Mouse (Mus musculus): Measurements from ENCODE around the gene Cdt1. TPM values are rescaled to one million over a fixed set of nuclear protein-coding genes. Genes with fewer than 3 reads are reported as not detected.

The Cdt1 gene
- polyA plus RNA-seq, 1 experiment from 2014 or later: 7.0 TPM

DNA sequence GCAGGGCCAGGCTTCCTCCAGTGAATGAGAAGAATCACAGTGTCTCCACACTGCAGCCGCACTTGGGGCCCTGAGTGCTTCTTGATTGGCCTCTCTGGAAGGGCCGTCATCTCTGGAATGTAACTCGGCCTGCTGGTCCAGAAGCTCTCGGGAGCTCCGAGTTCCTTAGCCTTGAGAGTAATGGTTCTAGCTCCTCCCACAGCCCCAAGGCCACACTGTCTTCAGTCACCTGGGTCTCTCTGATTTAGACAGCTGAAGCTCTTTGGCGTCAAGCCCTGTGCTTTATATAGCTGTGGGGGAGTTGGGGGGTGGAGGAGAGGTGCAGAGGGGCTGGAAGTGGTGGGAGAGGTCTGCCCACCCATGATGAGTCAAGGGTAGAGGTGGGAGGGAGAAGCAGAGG, 30.8 kb upstream of the Cdt1 start:
- no peak for ATAC-seq (replicated peaks)
- Histone ChIP-seq H3K36me3 (replicated peaks) (no peaks in the 10 kb centered on the region), H3K27me3 (replicated peaks) (no peaks in the 10 kb centered on the region), H3K4me1 (no peaks in the 10 kb centered on the region), H3K9ac (no peak overlapping the region), H3K4me2 (no peak overlapping the region), H3K9me3 (no peaks in the 10 kb centered on the region), H3K27ac (no peak overlapping the region), H3K4me3 (no peak overlapping the region)
- WGBS: 76% methylated on average over 6 of the region's 6 CpGs

- H3K9ac ChIP-seq: no peak overlapping the region
- no peaks in the 10 kb centered on the region for H3K4me1 ChIP-seq
- H3K4me2 ChIP-seq: no peak overlapping the region
- no peaks in the 10 kb centered on the region for H3K27me3 ChIP-seq (replicated peaks)
- no peak overlapping the region for H3K4me3 ChIP-seq
- ATAC-seq (replicated peaks): no peak
- 88% methylated on average over 2 of the region's 2 CpGs for WGBS
- H3K27ac ChIP-seq: no peak overlapping the region
- H3K36me3 ChIP-seq (replicated peaks): no peaks in the 10 kb centered on the region
- H3K9me3 ChIP-seq: no peaks in the 10 kb centered on the region
These were observed 30.0 kb upstream of the Cdt1 start for GRCm38 (mm10) chr8:122537812-122538211.

DNA sequence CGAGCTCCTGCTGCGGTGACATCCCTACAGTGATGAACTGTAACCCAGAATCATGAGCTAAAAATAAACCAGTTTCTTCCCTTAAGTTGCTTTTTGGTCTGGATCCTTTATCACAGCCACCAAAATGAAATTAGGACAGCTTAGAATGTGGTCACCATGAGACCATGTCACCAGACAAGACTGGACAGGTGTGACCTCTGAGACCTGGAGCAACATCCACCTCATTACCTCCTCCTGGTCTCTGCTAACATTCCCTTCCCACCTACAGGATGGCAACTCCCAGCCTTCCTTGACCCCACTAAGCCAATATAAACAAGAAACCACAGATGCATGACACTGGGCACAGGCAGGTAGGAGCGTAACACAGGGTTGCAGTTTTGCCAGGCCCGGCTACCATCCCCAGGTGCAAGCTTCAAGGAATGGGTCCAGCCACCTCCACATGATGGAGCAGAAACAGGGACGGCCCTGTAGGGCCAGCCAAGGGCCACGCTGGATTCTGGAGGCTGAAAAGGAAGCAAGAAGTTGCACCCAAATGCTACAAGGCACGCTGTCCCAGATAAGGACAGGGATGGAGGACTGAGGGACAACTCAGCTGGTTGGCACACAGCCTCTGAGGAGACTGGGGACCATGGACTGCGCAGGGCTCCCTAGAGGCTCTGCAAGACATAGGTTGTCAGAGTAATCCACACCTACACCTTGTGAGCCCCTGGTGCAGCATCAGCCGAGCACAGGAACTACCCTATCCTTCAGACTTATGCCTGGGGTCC, 29.3 kb upstream of the Cdt1 start:
- H3K9me3 ChIP-seq: no peaks in the 10 kb centered on the region
- H3K4me2 ChIP-seq: no peak overlapping the region
- H3K9ac ChIP-seq: no peak overlapping the region
- H3K4me1 ChIP-seq: no peaks in the 10 kb centered on the region
- 89% methylated on average over 9 of the region's 9 CpGs for WGBS
- H3K4me3 ChIP-seq: no peak overlapping the region
- H3K27ac ChIP-seq: no peak overlapping the region
- no peaks in the 10 kb centered on the region for H3K27me3 ChIP-seq (replicated peaks)
- ATAC-seq (replicated peaks): no peak
- no peaks in the 10 kb centered on the region for H3K36me3 ChIP-seq (replicated peaks)

DNA sequence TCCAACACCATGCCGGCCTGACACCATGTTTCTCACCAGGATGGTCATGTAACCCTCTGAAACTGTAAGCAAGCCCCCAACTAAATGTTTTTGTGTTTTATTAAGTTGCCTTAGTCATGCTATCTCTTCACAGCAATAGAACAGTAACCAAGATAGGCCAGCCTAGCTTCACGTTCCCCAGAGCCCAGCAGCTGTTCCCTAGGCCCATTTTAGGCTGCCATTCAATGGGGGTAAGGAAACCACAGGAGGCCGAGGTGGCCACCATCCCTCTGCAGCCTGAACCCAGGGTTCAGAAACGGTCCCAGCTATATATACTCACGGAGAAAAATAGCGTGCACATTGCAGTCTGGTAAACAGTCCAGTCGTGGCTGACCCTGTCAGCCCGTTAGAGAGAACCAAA, 23.7 kb upstream of the Cdt1 start:
- ATAC-seq (replicated peaks): no peak
- Histone ChIP-seq H3K4me1 (no peaks in the 10 kb centered on the region), H3K36me3 (replicated peaks) (no peaks in the 10 kb centered on the region), H3K9me3 (no peaks in the 10 kb centered on the region), H3K27ac (no peak overlapping the region), H3K9ac (no peak overlapping the region), H3K4me3 (no peak overlapping the region), H3K4me2 (no peak overlapping the region), H3K27me3 (replicated peaks) (peaks cover 5% of the 10 kb centered on the region; the same call in 1 of the 2 replicates)
- WGBS: 90% methylated on average over 8 of the region's 8 CpGs

GRCm38 (mm10) chr8:122546066-122546755, 21.6 kb upstream of the Cdt1 start:
- 86% methylated on average over 7 of the region's 7 CpGs for WGBS
- peaks cover 24% of the 10 kb centered on the region for H3K27me3 ChIP-seq (replicated peaks)
- no peak for ATAC-seq (replicated peaks)
- no peak overlapping the region for H3K4me3 ChIP-seq
- no peak overlapping the region for H3K4me2 ChIP-seq
- H3K36me3 ChIP-seq (replicated peaks): no peaks in the 10 kb centered on the region
- H3K4me1 ChIP-seq: peaks cover 13% of the 10 kb centered on the region
- H3K9ac ChIP-seq: no peak overlapping the region
- no peaks in the 10 kb centered on the region for H3K9me3 ChIP-seq
- H3K27ac ChIP-seq: no peak overlapping the region

DNA sequence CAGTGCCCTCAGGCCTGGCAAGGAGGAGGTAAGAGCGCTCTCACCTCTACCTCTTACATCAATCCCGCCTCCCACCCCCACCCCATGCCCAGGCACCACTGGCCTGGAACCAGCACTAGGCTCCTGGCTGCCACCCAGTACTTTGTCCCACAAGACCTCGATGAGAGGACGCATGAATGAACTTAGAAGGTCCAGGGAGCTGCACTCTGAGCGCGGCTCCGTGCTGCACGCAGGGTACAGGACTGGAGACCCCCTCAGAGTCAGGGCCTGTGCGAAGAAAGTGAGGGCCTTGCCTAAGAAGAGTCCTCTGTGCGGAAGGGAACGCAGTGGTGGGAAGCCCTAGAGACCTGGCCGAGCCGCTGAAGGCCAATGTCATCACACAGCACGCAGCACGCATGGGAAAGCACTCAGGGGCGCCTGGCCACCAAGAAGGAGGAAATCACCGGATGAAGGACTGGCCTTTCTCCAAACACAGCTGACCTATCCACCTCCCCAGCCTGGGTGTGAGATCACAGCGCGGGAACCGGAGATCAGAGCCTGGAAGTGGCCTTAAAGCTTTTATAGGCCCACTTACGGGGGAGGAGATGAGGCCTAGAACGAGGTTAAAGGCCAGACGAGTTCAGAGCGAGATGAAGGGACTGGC, 20.9 kb upstream of the Cdt1 start:
- Histone ChIP-seq H3K27me3 (replicated peaks) (peaks cover 32% of the 10 kb centered on the region), H3K27ac (no peak overlapping the region), H3K4me2 (no peak overlapping the region), H3K9ac (no peak overlapping the region), H3K4me3 (no peak overlapping the region), H3K4me1 (peaks cover 14% of the 10 kb centered on the region), H3K36me3 (replicated peaks) (no peaks in the 10 kb centered on the region), H3K9me3 (no peaks in the 10 kb centered on the region)
- no peak for ATAC-seq (replicated peaks)
- WGBS: 69% methylated on average over 24 of the region's 24 CpGs

DNA sequence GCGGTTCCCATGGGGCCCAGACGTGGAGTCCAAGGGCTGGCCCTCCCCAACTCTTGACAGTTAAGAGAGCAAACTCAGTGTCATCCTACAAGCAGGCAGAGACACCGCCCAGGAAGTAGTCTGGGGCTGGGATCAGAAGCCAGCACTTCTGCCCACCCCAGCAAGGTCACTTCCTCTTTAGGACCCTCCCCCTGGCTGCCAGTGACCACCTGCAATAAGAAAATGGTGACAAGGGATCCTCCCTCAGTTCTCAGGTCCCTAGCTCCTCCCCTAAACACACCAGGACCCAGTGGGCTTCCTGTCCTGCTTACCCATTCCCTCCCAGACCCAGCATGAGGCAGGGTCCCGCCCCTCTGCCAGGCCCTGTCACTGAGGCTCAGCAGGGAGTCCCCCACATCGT, 20.0 kb upstream of the Cdt1 start:
- Histone ChIP-seq H3K36me3 (replicated peaks) (no peaks in the 10 kb centered on the region), H3K27me3 (replicated peaks) (peaks cover 32% of the 10 kb centered on the region), H3K9ac (no peak overlapping the region), H3K9me3 (no peaks in the 10 kb centered on the region), H3K4me2 (no peak overlapping the region), H3K4me3 (no peak overlapping the region), H3K27ac (no peak overlapping the region), H3K4me1 (peaks cover 14% of the 10 kb centered on the region)
- ATAC-seq (replicated peaks): no peak
- 42% methylated on average over 5 of the region's 5 CpGs for WGBS

GRCm38 (mm10) chr8:122548331-122548730, 19.5 kb upstream of the Cdt1 start:
- Histone ChIP-seq H3K4me2 (no peak overlapping the region), H3K4me3 (no peak overlapping the region), H3K9ac (no peak overlapping the region), H3K27me3 (replicated peaks) (peaks cover 32% of the 10 kb centered on the region), H3K9me3 (no peaks in the 10 kb centered on the region), H3K27ac (no peak overlapping the region), H3K36me3 (replicated peaks) (no peaks in the 10 kb centered on the region), H3K4me1 (peaks cover 14% of the 10 kb centered on the region)
- ATAC-seq (replicated peaks): no peak
- WGBS: 72% methylated on average over 13 of the region's 13 CpGs

DNA sequence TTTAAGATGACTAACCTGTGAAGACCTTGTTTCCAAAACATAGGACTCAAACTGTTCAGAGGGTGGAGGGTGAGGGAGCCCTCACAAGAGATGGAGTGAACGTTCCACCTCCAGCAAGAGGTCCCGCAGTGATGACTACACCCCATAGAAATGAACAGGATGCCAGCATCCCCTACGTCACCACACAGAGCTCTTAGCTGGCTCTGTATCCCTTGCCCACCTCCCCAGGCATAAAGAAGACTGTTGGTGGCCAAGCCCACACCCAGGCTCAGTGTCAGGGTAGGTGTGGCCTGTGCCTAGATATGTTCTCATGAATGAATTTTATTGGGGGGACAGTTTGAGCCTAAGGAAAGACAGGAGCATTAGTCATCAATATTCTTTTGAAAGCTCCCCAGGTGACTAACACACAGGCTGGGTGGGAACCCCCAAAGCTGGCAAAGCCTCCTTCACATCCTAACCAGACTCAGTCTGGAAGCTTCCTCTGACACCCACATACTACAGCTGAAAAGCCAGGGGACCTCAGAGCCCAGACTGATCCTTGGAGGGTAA, 18.9 kb upstream of the Cdt1 start:
- Histone ChIP-seq H3K27ac (no peak overlapping the region), H3K4me1 (peaks cover 14% of the 10 kb centered on the region), H3K4me2 (no peak overlapping the region), H3K9ac (peak overlapping the region; percentile 5; the same call in 1 of the 2 replicates), H3K4me3 (no peak overlapping the region), H3K36me3 (replicated peaks) (no peaks in the 10 kb centered on the region), H3K27me3 (replicated peaks) (peaks cover 32% of the 10 kb centered on the region), H3K9me3 (no peaks in the 10 kb centered on the region)
- WGBS: 72% methylated on average over 3 of the region's 3 CpGs
- no peak for ATAC-seq (replicated peaks)

DNA sequence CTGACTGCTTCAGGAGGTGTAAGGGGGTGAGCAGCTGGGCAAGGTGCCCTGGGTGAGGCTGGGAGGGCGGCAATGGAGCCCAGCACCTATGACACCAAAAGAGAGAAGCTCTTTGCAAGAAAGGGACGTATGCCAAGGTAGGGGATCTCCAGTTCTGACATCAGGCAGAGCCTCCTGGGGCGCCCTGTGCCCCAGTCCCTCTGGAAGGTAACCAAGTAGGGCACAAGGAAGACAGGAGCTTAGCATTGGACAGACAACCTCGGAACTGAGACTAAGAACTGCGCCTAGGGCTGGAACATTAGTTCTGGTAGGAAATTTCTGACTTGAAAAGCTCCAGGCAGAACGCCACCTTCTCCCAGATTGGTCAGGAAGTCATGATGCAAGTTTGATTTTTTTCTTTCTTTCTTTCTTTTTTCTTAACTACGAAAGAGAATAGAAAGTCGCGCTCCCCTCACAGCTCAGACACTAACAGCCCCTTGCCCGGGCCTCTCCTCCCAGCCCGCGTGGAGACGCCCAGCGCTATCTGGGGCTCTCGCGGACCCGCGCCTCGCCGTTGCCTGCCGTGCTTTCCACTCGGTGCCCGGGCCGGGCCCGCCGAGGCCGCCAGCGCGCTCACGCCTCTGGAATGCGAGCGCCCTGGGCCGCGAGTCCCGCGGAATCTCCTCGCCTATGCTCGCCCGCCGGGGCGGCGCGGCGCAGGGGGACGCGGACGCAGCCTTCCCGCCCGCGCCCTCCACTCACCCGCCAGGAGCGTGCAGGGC, 17.4 kb upstream of the Cdt1 start:
- Histone ChIP-seq H3K9me3 (no peaks in the 10 kb centered on the region), H3K4me1 (peaks cover 14% of the 10 kb centered on the region), H3K27me3 (replicated peaks) (peaks cover 32% of the 10 kb centered on the region), H3K4me3 (peak overlapping the region; percentile 53), H3K4me2 (peak overlapping the region; percentile 89), H3K27ac (no peak overlapping the region), H3K36me3 (replicated peaks) (no peaks in the 10 kb centered on the region), H3K9ac (peak overlapping the region; percentile 46)
- ATAC-seq (replicated peaks): peak; percentile 58; the same call in 1 of the 2 replicates
- whole genome bisulfite sequencing: 5% methylated on average over 48 of the region's 52 CpGs

DNA sequence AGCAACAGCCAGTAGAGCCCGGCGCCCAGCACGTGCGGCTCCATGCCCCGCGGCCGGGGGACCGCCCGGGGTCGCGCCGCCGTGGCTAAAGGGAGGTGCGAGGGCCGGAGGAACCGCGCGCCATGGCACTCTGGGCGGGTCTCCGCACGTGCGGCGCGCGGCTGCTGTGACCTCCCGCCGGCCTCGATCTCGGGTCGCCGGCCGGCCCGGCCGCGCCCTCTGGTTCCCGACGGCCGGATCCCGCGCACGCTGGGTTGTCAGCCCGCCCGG, 16.9 kb upstream of the Cdt1 start:
- ATAC-seq (replicated peaks): no peak; the same call in 1 of the 2 replicates
- Histone ChIP-seq H3K27me3 (replicated peaks) (peaks cover 32% of the 10 kb centered on the region), H3K27ac (no peak overlapping the region), H3K4me3 (peak overlapping the region; percentile 53), H3K9me3 (no peaks in the 10 kb centered on the region), H3K36me3 (replicated peaks) (no peaks in the 10 kb centered on the region), H3K4me1 (peaks cover 14% of the 10 kb centered on the region), H3K4me2 (peak overlapping the region; percentile 89), H3K9ac (peak overlapping the region; percentile 46)
- 0% methylated on average over 43 of the region's 43 CpGs for WGBS
